Mouse (Mus musculus) midbrain, postnatal 0 days (tissue): ENCODE measurements around the gene Fbxo44. TPM values are rescaled to one million over a fixed set of nuclear protein-coding genes. Genes with fewer than 3 reads are reported as not detected.

Experiments used
- ATAC-seq: fragments of 200-750 bp; cut with Nextera tagmentation; 2 replicates; pipeline ENCODE4 v1.8.0; 2017; ENCODE audit warnings: moderate number of reproducible peaks, mild to moderate bottlenecking, moderate TSS enrichment, moderate library complexity; ENCODE audit not compliant: low FRiP score
- DNase-seq: peaks from one replicate; pipeline ENCODE4 v3.0.0-alpha.2; 2015; ENCODE audit warnings: low spot score
- H3K27ac ChIP-seq: fragments of 300-500 bp; sonication (generic); 2 replicates; pipeline ENCODE4 v1.5.1; 2014; ENCODE audit warnings: low read depth, mild to moderate bottlenecking, low read length, mixed read lengths
- H3K27me3 ChIP-seq: fragments of 300-500 bp; sonication (generic); 2 replicates; pipeline ENCODE4 v1.6.1; 2014; ENCODE audit warnings: low read length, control low read depth, mixed read lengths; ENCODE audit not compliant: insufficient read depth
- H3K36me3 ChIP-seq: fragments of 300-500 bp; sonication (generic); 2 replicates; pipeline ENCODE4 v1.6.1; 2014; ENCODE audit warnings: low read length, control low read depth, mixed read lengths; ENCODE audit not compliant: insufficient read depth
- H3K4me1 ChIP-seq: fragments of 300-500 bp; sonication (generic); 2 replicates; pipeline ENCODE4 v1.6.1; 2014; ENCODE audit warnings: mild to moderate bottlenecking, control low read depth, antibody characterized with exemption, low read length, mixed read lengths; ENCODE audit not compliant: insufficient read depth
- H3K4me2 ChIP-seq: fragments of 300-500 bp; sonication (generic); 2 replicates; pipeline ENCODE4 v1.6.1; 2014; ENCODE audit warnings: low read depth, mild to moderate bottlenecking, low read length, mixed read lengths; ENCODE audit not compliant: poor library complexity, severe bottlenecking
- H3K4me3 ChIP-seq: fragments of 300-500 bp; sonication (generic); 2 replicates; pipeline ENCODE4 v1.5.1; 2014; ENCODE audit warnings: low read depth, mild to moderate bottlenecking, low read length, moderate library complexity
- H3K9ac ChIP-seq: fragments of 300-500 bp; sonication (generic); replicated peaks from 2 replicates; pipeline ENCODE4 v1.6.1; 2014; ENCODE audit warnings: mild to moderate bottlenecking, low read length, moderate library complexity, mixed read lengths; ENCODE audit not compliant: poor library complexity, severe bottlenecking
- H3K9me3 ChIP-seq: fragments of 300-500 bp; sonication (generic); 2 replicates; pipeline ENCODE4 v1.6.1; 2016; ENCODE audit warnings: low read length, control low read depth
- CTCF ChIP-seq: IDR thresholded peaks from 2 replicates; pipeline ENCODE4 v1.5.1; 2016; ENCODE audit warnings: antibody characterized with exemption, mild to moderate bottlenecking
- WGBS: fragments of 180-500 bp; shearing (Covaris S2); extraction: QIAGEN DNeasy Blood & Tissue Kit; methylation state at CpG from one replicate; pipeline ENCODE4 v1.1.7; 2014; 5-methylcytosine and 5-hydroxymethylcytosine counted together
- polyA plus RNA-seq: library from polyadenylated mRNA; unstranded; fragments of >200 nt; fragmentation: Nextera tagmentation; extraction: Ambion mirVana; gene quantifications from 2 replicates; pipeline ENCODE4 v1.2.1, GENCODE M21; 2015
- total RNA-seq: library from RNA; depleted of rRNA; stranded (reverse); fragments of >200 nt; gene quantifications from 2 replicates; pipeline ENCODE4 v1.2.3, GENCODE M21; 2014

Gene Fbxo44
- total and polyA plus RNA-seq, 2 experiments from 2014 or later, result 107 to 189 TPM

DNA sequence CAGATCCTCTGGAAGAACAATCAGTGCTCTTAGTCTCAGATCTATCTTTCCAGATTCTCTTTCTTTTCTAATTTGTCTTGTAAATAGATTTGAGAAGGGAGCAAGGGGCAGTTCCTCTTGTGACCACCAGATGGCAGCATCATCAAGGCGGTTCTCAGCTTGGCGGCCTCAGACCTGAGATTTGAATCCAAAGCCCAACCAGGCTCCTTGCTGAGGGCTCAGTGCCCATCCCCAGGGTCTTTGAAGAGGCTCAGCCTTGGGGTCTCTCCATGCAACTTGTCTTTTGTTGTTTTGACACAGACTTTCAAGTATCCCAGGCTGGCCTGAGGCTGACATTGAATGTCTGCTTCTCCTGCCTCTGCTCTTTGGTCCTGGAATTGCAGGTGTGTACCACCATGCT lies 10.6 kb upstream of the Fbxo44 start:
- Histone ChIP-seq H3K9me3 (no peaks in the 10 kb centered on the region), H3K9ac (no peak overlapping the region), H3K4me3 (no peak overlapping the region), H3K27me3 (peaks cover 20% of the 10 kb centered on the region; the same call in 1 of the 2 replicates), H3K4me1 (peaks cover 3% of the 10 kb centered on the region; the same call in 1 of the 2 replicates), H3K36me3 (no peaks in the 10 kb centered on the region), H3K27ac (no peak overlapping the region), H3K4me2 (no peak overlapping the region)
- 2% methylated on average over 2 of the region's 2 CpGs for WGBS
- ATAC-seq (no peak), DNase-seq (peak; percentile 63)
- TF ChIP-seq CTCF, result peak; percentile 99

DNA sequence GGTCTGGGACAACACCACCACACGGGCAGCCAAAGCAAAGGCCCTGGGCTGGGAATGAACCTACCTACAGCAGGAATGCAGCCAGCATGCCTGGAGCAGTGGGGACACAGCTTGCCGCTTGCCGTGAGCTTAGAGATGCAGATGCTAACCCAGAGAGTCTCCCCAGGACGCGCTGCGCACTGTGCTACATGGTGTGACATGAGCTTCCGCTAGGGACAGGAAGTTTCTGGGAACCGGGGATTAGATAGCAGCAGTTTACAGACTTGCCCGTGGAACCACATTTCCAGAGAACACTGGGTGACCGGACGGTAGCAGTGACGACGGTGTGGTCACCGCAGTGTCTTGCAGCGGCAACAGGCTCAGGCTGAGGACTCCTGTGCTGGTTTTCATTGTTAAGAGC lies 9.3 kb upstream of the Fbxo44 start:
- no peak for ATAC-seq
- no peak for DNase-seq
- H3K36me3 ChIP-seq, result no peaks in the 10 kb centered on the region
- H3K4me3 ChIP-seq, result no peak overlapping the region
- TF ChIP-seq CTCF, result peak; percentile 29; the same call in 1 of the 2 replicates
- 27% methylated on average over 15 of the region's 15 CpGs for WGBS
- no peak overlapping the region for H3K9ac ChIP-seq
- H3K27me3 ChIP-seq, result peaks cover 28% of the 10 kb centered on the region
- no peak overlapping the region for H3K27ac ChIP-seq
- no peak overlapping the region for H3K4me2 ChIP-seq
- peaks cover 3% of the 10 kb centered on the region; the same call in 1 of the 2 replicates for H3K4me1 ChIP-seq
- H3K9me3 ChIP-seq, result no peaks in the 10 kb centered on the region

DNA sequence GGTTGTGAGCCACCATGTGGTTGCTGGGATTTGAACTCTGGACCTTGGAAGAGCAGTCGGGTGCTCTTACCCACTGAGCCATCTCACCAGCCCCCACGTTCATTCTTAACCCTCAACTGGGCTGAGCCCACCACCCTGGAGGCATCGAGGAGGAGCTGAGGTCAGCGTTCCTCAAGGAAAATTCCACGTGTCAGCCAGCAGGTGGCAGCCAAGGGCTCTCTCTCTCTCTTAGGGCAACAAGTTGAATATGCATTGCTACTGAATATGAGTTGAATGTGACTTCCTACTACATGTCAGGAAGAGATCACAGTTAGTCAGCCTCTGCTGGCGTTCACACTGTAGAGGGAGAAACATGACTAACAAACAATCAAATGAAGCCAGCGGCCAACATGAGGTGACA lies 8.0 kb upstream of the Fbxo44 start:
- no peak overlapping the region for H3K4me3 ChIP-seq
- DNase-seq, result peak; percentile 70
- H3K27ac ChIP-seq, result no peak overlapping the region
- TF ChIP-seq CTCF, result peak; percentile 86
- H3K4me2 ChIP-seq, result no peak overlapping the region
- H3K36me3 ChIP-seq, result no peaks in the 10 kb centered on the region
- peaks cover 9% of the 10 kb centered on the region; the same call in 1 of the 2 replicates for H3K4me1 ChIP-seq
- H3K9ac ChIP-seq, result no peak overlapping the region
- H3K27me3 ChIP-seq, result peaks cover 37% of the 10 kb centered on the region
- no peaks in the 10 kb centered on the region for H3K9me3 ChIP-seq
- ATAC-seq, result no peak
- WGBS, result 24% methylated on average over 7 of the region's 7 CpGs

DNA sequence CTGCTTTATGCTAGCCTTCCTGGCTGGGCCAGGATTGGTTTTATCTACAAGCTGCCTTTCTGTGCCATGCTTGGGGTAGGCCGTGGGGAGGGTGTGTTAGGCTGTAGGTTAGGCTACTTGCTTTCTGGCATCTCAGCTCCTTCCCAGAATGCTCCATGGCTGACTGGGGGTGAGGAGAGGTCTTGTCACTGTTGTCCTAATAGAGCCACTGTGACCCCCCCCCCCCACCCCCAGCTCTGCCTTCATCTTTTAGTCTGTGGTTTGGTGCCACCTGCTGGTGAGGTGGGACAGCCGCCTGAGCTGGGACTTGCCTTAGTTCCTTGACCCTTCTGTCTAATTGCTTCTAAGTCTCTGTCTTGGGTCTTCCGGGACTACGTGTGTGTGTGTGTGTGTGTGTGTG lies 6.7 kb upstream of the Fbxo44 start:
- Histone ChIP-seq H3K27me3 (peaks cover 38% of the 10 kb centered on the region), H3K27ac (no peak overlapping the region), H3K4me1 (peaks cover 6% of the 10 kb centered on the region; the same call in 1 of the 2 replicates), H3K4me3 (no peak overlapping the region), H3K9me3 (no peaks in the 10 kb centered on the region), H3K36me3 (no peaks in the 10 kb centered on the region), H3K4me2 (no peak overlapping the region), H3K9ac (no peak overlapping the region)
- 8% methylated on average over 4 of the region's 4 CpGs for WGBS
- TF ChIP-seq CTCF, result peak; percentile 72
- ATAC-seq (peak; percentile 8; the same call in 1 of the 2 replicates), DNase-seq (peak; percentile 74)

DNA sequence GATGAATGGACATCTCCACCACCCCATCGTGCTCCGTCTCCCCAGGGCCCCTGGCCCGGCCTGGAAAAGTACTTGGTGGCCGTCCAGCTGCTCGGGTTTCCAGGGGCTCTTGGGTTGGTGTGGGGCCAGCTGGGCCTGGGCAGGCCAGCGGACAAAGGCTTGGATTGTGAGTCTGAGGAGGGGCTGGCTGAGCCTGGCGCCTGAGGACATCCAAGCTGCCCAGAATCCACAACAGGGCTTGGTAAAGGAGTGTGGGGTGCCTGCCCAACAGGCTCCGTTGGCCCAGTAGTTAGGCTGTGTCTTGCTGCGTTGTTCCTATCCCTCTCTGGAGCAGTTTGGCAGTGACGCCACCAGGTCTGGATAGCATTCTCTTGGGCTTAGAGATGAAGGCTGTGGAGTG lies 6.1 kb upstream of the Fbxo44 start:
- DNase-seq (peak; percentile 90), ATAC-seq (peak; percentile 74)
- no peak for TF ChIP-seq CTCF
- peak overlapping the region; percentile 18; the same call in 1 of the 2 replicates for H3K27ac ChIP-seq
- H3K4me1 ChIP-seq, result peaks cover 6% of the 10 kb centered on the region; the same call in 1 of the 2 replicates
- H3K9ac ChIP-seq, result no peak overlapping the region
- H3K4me2 ChIP-seq, result no peak overlapping the region
- no peaks in the 10 kb centered on the region for H3K36me3 ChIP-seq
- peaks cover 38% of the 10 kb centered on the region for H3K27me3 ChIP-seq
- 11% methylated on average over 10 of the region's 10 CpGs for WGBS
- no peak overlapping the region for H3K4me3 ChIP-seq
- H3K9me3 ChIP-seq, result no peaks in the 10 kb centered on the region

DNA sequence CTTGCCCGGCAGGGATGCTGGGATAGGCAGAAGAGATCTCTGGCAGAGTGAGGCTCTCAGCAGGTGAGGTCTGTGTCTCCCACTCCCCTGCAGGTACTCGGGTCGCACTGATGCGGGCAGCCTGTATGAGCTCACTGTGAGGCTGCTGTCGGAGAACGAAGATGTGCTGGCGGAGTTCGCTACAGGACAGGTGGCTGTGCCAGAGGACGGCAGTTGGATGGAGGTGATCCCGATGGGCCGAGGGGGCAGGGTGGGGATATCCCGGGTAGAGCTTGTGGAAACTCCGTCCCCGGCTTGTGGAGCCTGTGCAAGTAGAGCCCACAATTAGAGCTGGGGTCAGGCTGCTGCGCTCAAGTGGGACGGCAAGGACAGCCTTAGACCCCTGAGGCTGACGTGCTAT lies 5.3 kb upstream of the Fbxo44 start:
- Histone ChIP-seq H3K27me3 (peaks cover 44% of the 10 kb centered on the region), H3K4me2 (no peak overlapping the region), H3K9me3 (no peaks in the 10 kb centered on the region), H3K27ac (0 out of 2 replicates have a peak overlapping the region, but pooled peaks have one; percentile 18), H3K36me3 (no peaks in the 10 kb centered on the region), H3K4me1 (peaks cover 6% of the 10 kb centered on the region; the same call in 1 of the 2 replicates), H3K4me3 (no peak overlapping the region), H3K9ac (no peak overlapping the region)
- WGBS, result 8% methylated on average over 17 of the region's 17 CpGs
- TF ChIP-seq CTCF, result no peak
- ATAC-seq, result no peak
- no peak for DNase-seq
